Mouse (Mus musculus): ENCODE data around the gene Phc2. TPM values are rescaled to one million over a fixed set of nuclear protein-coding genes. Genes with fewer than 3 reads are reported as not detected.
A peak's percentile ranks its signal among the peaks of the same experiment; 100 is the strongest.

The Phc2 gene
- total and polyA plus RNA-seq, 3 experiments: 34.3 to 46.3 (median 39.7) TPM

- intact Hi-C loops (cut with DNase I): no loop called here
- Histone ChIP-seq H3K9ac (ENCODE audit: low read depth, low read length) (no peak overlapping the region), H3K36me3 (ENCODE audit: control insufficient read depth, insufficient read depth, low read length) (no peaks in the 10 kb centered on the region), H3K4me1 (ENCODE audit: control insufficient read depth, insufficient read depth, low read length) (peaks cover 2% of the 10 kb centered on the region; the same call in 1 of the 2 replicates), H3K79me2 (replicated peaks; ENCODE audit: control insufficient read depth, insufficient read depth, low read length) (no peaks in the 10 kb centered on the region), H3K27ac (no peak overlapping the region), H3K27me3 (ENCODE audit: control insufficient read depth, insufficient read depth, low read length) (no peaks in the 10 kb centered on the region), H3K4me3 (no peak overlapping the region)
- no peak for TF ChIP-seq POLR2A (IDR thresholded peaks at IDR 0.05; ENCODE audit: insufficient read depth, low read depth, low read length)
- TF ChIP-seq EP300 (IDR thresholded peaks at IDR 0.05; ENCODE audit: insufficient read depth, low read depth, low read length): no peak
- TF ChIP-seq CTCF (IDR thresholded peaks at IDR 0.05): no peak
- peak in 1 of 2 experiments; percentile 45 for DNase-seq
- 44% methylated on average over 22 of the region's 22 CpGs for WGBS
These were observed 93.2 kb downstream of the Phc2 start for GRCm38 (mm10) chr4:128747614-128748270.

GRCm38 (mm10) chr4:128748309-128748708 is 93.8 kb downstream of the Phc2 start:
- Histone ChIP-seq H3K27ac (no peak overlapping the region), H3K36me3 (ENCODE audit: control insufficient read depth, insufficient read depth, low read length) (no peaks in the 10 kb centered on the region), H3K4me3 (no peak overlapping the region), H3K4me1 (ENCODE audit: control insufficient read depth, insufficient read depth, low read length) (no peaks in the 10 kb centered on the region), H3K79me2 (replicated peaks; ENCODE audit: control insufficient read depth, insufficient read depth, low read length) (no peaks in the 10 kb centered on the region), H3K9ac (ENCODE audit: low read depth, low read length) (no peak overlapping the region), H3K27me3 (ENCODE audit: control insufficient read depth, insufficient read depth, low read length) (no peaks in the 10 kb centered on the region)
- intact Hi-C loops (cut with DNase I): no loop called here
- TF ChIP-seq POLR2A (IDR thresholded peaks at IDR 0.05; ENCODE audit: insufficient read depth, low read depth, low read length) (no peak), CTCF (IDR thresholded peaks at IDR 0.05) (no peak), EP300 (IDR thresholded peaks at IDR 0.05; ENCODE audit: insufficient read depth, low read depth, low read length) (no peak)
- WGBS: 70% methylated on average over 7 of the region's 7 CpGs
- no peak for DNase-seq

DNA sequence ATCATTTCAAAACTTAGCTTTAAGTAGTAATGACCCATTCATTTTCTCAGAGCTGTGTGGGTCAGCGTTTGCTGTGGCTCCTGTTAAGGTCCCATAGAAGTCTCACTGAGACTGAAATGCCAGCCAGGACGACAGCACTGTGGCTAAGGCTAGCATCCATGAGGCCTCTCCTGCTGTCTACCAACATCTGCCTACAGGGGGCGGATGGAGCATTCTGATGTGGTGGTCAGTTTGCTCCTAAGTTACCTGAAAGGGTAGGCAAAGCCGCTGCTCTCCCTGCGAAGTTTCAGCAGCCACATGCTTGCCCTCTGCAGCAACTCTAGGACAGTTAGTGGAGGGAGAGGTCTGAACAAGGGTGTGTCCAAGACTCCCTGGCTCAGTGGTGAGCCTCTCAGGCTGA is 96.5 kb downstream of the Phc2 start:
- WGBS: 68% methylated on average over 5 of the region's 5 CpGs
- TF ChIP-seq EP300 (IDR thresholded peaks at IDR 0.05; ENCODE audit: insufficient read depth, low read depth, low read length): no peak
- no peak for TF ChIP-seq POLR2A (IDR thresholded peaks at IDR 0.05; ENCODE audit: insufficient read depth, low read depth, low read length)
- TF ChIP-seq CTCF (IDR thresholded peaks at IDR 0.05): peak; percentile 43
- Histone ChIP-seq H3K79me2 (replicated peaks; ENCODE audit: control insufficient read depth, insufficient read depth, low read length) (no peaks in the 10 kb centered on the region), H3K4me3 (no peak overlapping the region), H3K36me3 (ENCODE audit: control insufficient read depth, insufficient read depth, low read length) (no peaks in the 10 kb centered on the region), H3K4me1 (ENCODE audit: control insufficient read depth, insufficient read depth, low read length) (no peaks in the 10 kb centered on the region), H3K9ac (ENCODE audit: low read depth, low read length) (no peak overlapping the region), H3K27ac (no peak overlapping the region), H3K27me3 (ENCODE audit: control insufficient read depth, insufficient read depth, low read length) (no peaks in the 10 kb centered on the region)
- DNase-seq: no peak
- intact Hi-C loops (cut with DNase I): no loop called here

DNA sequence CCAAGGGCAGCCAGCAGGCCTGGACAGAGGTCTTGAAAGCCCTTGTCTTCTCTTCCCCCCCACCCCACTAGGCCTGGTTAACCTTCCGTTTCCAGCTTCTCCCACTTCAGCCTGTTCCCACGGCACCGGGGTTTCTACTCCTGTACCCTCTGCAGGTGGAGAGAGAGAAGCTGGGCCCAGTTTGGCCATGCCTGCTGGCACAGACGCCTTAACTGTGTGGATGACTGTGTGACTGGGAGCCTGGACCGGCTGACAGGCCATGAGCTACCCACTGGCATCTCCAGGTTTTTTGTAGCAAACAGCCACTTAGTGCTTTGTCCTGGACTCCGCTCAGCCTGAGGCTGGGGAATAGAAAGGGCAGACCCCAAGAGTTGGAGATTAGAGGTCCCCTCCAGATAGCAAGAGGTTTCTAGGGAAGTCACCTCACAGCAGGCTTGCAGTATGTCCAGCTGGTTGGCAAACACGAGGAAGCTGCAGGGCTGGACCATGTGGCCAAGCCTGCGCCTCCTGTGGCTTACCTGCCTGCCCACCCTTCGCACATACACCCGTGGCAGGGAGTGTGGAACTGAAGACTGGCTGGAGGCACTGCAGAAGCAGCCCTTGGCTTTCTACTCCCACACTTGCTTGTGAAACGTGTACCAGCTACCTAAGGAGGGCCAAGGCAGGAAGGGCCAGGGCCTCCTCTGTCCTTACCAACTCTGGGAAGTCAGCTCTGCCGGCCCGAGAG is 97.7 kb downstream of the Phc2 start:
- Histone ChIP-seq H3K27ac (no peak overlapping the region), H3K4me3 (no peak overlapping the region), H3K36me3 (ENCODE audit: control insufficient read depth, insufficient read depth, low read length) (no peaks in the 10 kb centered on the region), H3K4me1 (ENCODE audit: control insufficient read depth, insufficient read depth, low read length) (no peaks in the 10 kb centered on the region), H3K79me2 (replicated peaks; ENCODE audit: control insufficient read depth, insufficient read depth, low read length) (no peaks in the 10 kb centered on the region), H3K9ac (ENCODE audit: low read depth, low read length) (no peak overlapping the region), H3K27me3 (ENCODE audit: control insufficient read depth, insufficient read depth, low read length) (no peaks in the 10 kb centered on the region)
- WGBS: 82% methylated on average over 13 of the region's 13 CpGs
- TF ChIP-seq CTCF (IDR thresholded peaks at IDR 0.05) (no peak), POLR2A (IDR thresholded peaks at IDR 0.05; ENCODE audit: insufficient read depth, low read depth, low read length) (no peak), EP300 (IDR thresholded peaks at IDR 0.05; ENCODE audit: insufficient read depth, low read depth, low read length) (no peak)
- intact Hi-C loops (cut with DNase I): no loop called here
- DNase-seq: no peak

- no peak overlapping the region for H3K9ac ChIP-seq (ENCODE audit: low read depth, low read length)
- no peak overlapping the region for H3K27ac ChIP-seq
- no peak overlapping the region for H3K4me3 ChIP-seq
- no peaks in the 10 kb centered on the region for H3K36me3 ChIP-seq (ENCODE audit: control insufficient read depth, insufficient read depth, low read length)
- 91% methylated on average over 7 of the region's 7 CpGs for WGBS
- no peaks in the 10 kb centered on the region for H3K79me2 ChIP-seq (replicated peaks; ENCODE audit: control insufficient read depth, insufficient read depth, low read length)
- intact Hi-C loops (cut with DNase I): no loop called here
- TF ChIP-seq POLR2A (IDR thresholded peaks at IDR 0.05; ENCODE audit: insufficient read depth, low read depth, low read length) (no peak), CTCF (IDR thresholded peaks at IDR 0.05) (no peak), EP300 (IDR thresholded peaks at IDR 0.05; ENCODE audit: insufficient read depth, low read depth, low read length) (no peak)
- no peaks in the 10 kb centered on the region for H3K27me3 ChIP-seq (ENCODE audit: control insufficient read depth, insufficient read depth, low read length)
- no peaks in the 10 kb centered on the region for H3K4me1 ChIP-seq (ENCODE audit: control insufficient read depth, insufficient read depth, low read length)
- no peak for DNase-seq
These were observed 99.1 kb downstream of the Phc2 start for GRCm38 (mm10) chr4:128753571-128753970.

DNA sequence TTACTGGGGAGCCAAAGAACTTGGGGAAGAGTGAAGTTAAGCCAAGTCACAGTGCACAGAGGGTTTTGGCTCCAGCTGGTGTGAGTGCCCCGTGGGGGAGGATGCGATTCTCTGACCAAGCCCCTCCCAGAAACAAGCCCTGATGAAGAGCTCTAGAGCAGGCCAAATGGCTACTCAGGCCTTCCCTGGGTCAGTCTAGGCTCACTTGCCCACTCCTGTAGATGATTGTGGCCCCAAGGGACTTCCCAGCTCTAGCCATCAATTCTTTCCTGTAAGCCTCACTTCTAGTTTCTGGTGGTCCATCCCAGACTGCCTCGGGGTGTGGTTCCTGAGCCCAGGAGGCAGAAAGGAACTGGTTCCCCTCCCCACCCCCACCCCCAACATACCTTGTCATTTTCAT is 100.6 kb downstream of the Phc2 start, which contains the start of gene A3galt2:
TSS of gene A3galt2 (plus strand) at position 301 of the 400 bp plus-strand sequence.
- H3K79me2 ChIP-seq (replicated peaks; ENCODE audit: control insufficient read depth, insufficient read depth, low read length): no peaks in the 10 kb centered on the region
- intact Hi-C loops (cut with DNase I): no loop called here
- H3K4me3 ChIP-seq: no peak within 1 kb of the TSS
- WGBS: 53% methylated on average over 3 of the region's 3 CpGs
- H3K9ac ChIP-seq (ENCODE audit: low read depth, low read length): no peak within 1 kb of the TSS
- H3K36me3 ChIP-seq (ENCODE audit: control insufficient read depth, insufficient read depth, low read length): no peaks in the 10 kb centered on the region
- no peak for DNase-seq
- no peaks in the 10 kb centered on the region for H3K27me3 ChIP-seq (ENCODE audit: control insufficient read depth, insufficient read depth, low read length)
- no peak for TF ChIP-seq POLR2A (IDR thresholded peaks at IDR 0.05; ENCODE audit: insufficient read depth, low read depth, low read length)
- no peak for TF ChIP-seq CTCF (IDR thresholded peaks at IDR 0.05)
- TF ChIP-seq EP300 (IDR thresholded peaks at IDR 0.05; ENCODE audit: insufficient read depth, low read depth, low read length): no peak
- H3K4me1 ChIP-seq (ENCODE audit: control insufficient read depth, insufficient read depth, low read length): no peaks in the 10 kb centered on the region
- no peak within 1 kb of the TSS for H3K27ac ChIP-seq
